Mouse (Mus musculus) erythroblast, embryonic 14.5 days (primary cell): Measurements from ENCODE around the gene Olfr648.

Source experiments
- GATA1 ChIP-seq: IDR thresholded peaks from 2 replicates; pipeline ENCODE4 v1.6.1; 2012; ENCODE audit warnings: low read length, inconsistent platforms, mixed read lengths
- TAL1 ChIP-seq: IDR thresholded peaks from 3 replicates; pipeline ENCODE4 v1.6.1; 2012; ENCODE audit warnings: low read length, inconsistent platforms, mixed read lengths

DNA sequence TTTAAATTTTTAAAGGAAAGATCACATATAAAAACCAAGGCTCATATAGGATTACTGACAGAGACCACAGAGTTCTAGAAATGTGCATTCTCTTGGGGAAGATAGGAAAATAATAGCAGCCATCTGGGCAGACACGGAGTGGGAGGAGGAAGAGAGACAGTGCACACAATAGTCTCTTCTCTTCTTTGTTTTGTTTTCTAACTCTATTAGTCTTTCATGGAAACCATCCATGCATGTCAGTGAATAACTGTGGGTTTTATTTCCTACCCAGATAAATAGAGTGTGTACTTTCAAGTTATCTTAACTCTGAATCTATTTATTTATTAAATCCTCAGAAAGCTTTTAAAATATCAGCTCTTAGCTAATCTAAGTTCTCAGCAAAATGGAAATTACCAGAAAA, 8.1 kb downstream of the Olfr648 start:
- TF ChIP-seq TAL1 (no peak), GATA1 (no peak)
